Mouse (Mus musculus): ENCODE measurements around the gene Uspl1. TPM values are rescaled to one million over a fixed set of nuclear protein-coding genes. Genes with fewer than 3 reads are reported as not detected.

The Uspl1 gene
- polyA plus RNA-seq, 2 experiments: 8.9 to 18.6 TPM

GRCm38 (mm10) chr5:149174527-149174926 lies 9.6 kb upstream of the Uspl1 start:
- Histone ChIP-seq H3K36me3 (replicated peaks; ENCODE audit: control insufficient read depth, insufficient read depth, low read depth) (no peaks in the 10 kb centered on the region), H3K4me2 (ENCODE audit: low read depth) (no peak overlapping the region), H3K9ac (replicated peaks) (no peak overlapping the region), H3K27ac (no peak overlapping the region), H3K9me3 (ENCODE audit: control insufficient read depth, low read length) (no peaks in the 10 kb centered on the region), H3K27me3 (ENCODE audit: control insufficient read depth, insufficient read depth, low read length) (no peaks in the 10 kb centered on the region), H3K4me3 (ENCODE audit: insufficient read depth in 1 of 2, low read depth in 2 of 2, low read length in 2 of 2) (no peak overlapping the region), H3K4me1 (replicated peaks; ENCODE audit: control insufficient read depth in 2 of 2, insufficient read depth in 2 of 2, low read length in 1 of 2) (peaks cover 0 to 3% of the 10 kb centered on the region in 2 experiments; a peak in 2 of 4 replicates)
- ATAC-seq (ENCODE audit: insufficient read depth) (no peak), DNase-seq (ENCODE audit: low read depth in 3 of 3, low spot score in 3 of 3) (no peak)
- no peak for TF ChIP-seq EP300 (IDR thresholded peaks at IDR 0.05; ENCODE audit: low read depth)
- no peak for TF ChIP-seq CTCF (IDR thresholded peaks at IDR 0.05; ENCODE audit: low read depth)
- WGBS (ENCODE audit: insufficient replicate concordance): 73% methylated on average over 7 of the region's 7 CpGs

GRCm38 (mm10) chr5:149175736-149176135 lies 8.4 kb upstream of the Uspl1 start:
- Histone ChIP-seq H3K9me3 (ENCODE audit: control insufficient read depth, low read length) (no peaks in the 10 kb centered on the region), H3K9ac (replicated peaks) (no peak overlapping the region), H3K36me3 (replicated peaks; ENCODE audit: control insufficient read depth, insufficient read depth, low read depth) (no peaks in the 10 kb centered on the region), H3K27me3 (ENCODE audit: control insufficient read depth, insufficient read depth, low read length) (no peaks in the 10 kb centered on the region), H3K4me2 (ENCODE audit: low read depth) (no peak overlapping the region), H3K4me1 (replicated peaks; ENCODE audit: control insufficient read depth in 2 of 2, insufficient read depth in 2 of 2, low read length in 1 of 2) (peaks cover 0 to 3% of the 10 kb centered on the region in 2 experiments; a peak in 2 of 4 replicates), H3K27ac (no peak overlapping the region), H3K4me3 (ENCODE audit: insufficient read depth in 1 of 2, low read depth in 2 of 2, low read length in 2 of 2) (no peak overlapping the region)
- DNase-seq (ENCODE audit: low read depth in 3 of 3, low spot score in 3 of 3) (no peak), ATAC-seq (ENCODE audit: insufficient read depth) (no peak)
- 78% methylated on average over 6 of the region's 6 CpGs for WGBS (ENCODE audit: insufficient replicate concordance)
- TF ChIP-seq EP300 (IDR thresholded peaks at IDR 0.05; ENCODE audit: low read depth) (no peak), CTCF (IDR thresholded peaks at IDR 0.05; ENCODE audit: low read depth) (no peak)

- H3K27ac ChIP-seq: no peak overlapping the region
- TF ChIP-seq EP300 (IDR thresholded peaks at IDR 0.05; ENCODE audit: low read depth) (no peak), CTCF (IDR thresholded peaks at IDR 0.05; ENCODE audit: low read depth) (no peak)
- no peaks in the 10 kb centered on the region for H3K27me3 ChIP-seq (ENCODE audit: control insufficient read depth, insufficient read depth, low read length)
- 72% methylated on average over 5 of the region's 5 CpGs for WGBS (ENCODE audit: insufficient replicate concordance)
- H3K4me2 ChIP-seq (ENCODE audit: low read depth): no peak overlapping the region
- ATAC-seq (ENCODE audit: insufficient read depth): no peak
- H3K4me1 ChIP-seq (replicated peaks; ENCODE audit: control insufficient read depth in 2 of 2, insufficient read depth in 2 of 2, low read length in 1 of 2): peaks cover 4 to 5% of the 10 kb centered on the region in 2 experiments; a peak in 3 of 4 replicates
- no peaks in the 10 kb centered on the region for H3K9me3 ChIP-seq (ENCODE audit: control insufficient read depth, low read length)
- H3K9ac ChIP-seq (replicated peaks): no peak overlapping the region
- H3K4me3 ChIP-seq (ENCODE audit: insufficient read depth in 1 of 2, low read depth in 2 of 2, low read length in 2 of 2): no peak overlapping the region
- no peaks in the 10 kb centered on the region for H3K36me3 ChIP-seq (replicated peaks; ENCODE audit: control insufficient read depth, insufficient read depth, low read depth)
- DNase-seq (ENCODE audit: low read depth in 3 of 3, low spot score in 3 of 3): no peak
Measured at GRCm38 (mm10) chr5:149178095-149178494, 6.1 kb upstream of the Uspl1 start.

GRCm38 (mm10) chr5:149179826-149180225 lies 4.3 kb upstream of the Uspl1 start:
- no peaks in the 10 kb centered on the region for H3K36me3 ChIP-seq (replicated peaks; ENCODE audit: control insufficient read depth, insufficient read depth, low read depth)
- ATAC-seq (ENCODE audit: insufficient read depth) (no peak), DNase-seq (ENCODE audit: low read depth in 3 of 3, low spot score in 3 of 3) (no peak)
- no peaks in the 10 kb centered on the region for H3K9me3 ChIP-seq (ENCODE audit: control insufficient read depth, low read length)
- peaks cover 4 to 5% of the 10 kb centered on the region in 2 experiments; a peak in 3 of 4 replicates for H3K4me1 ChIP-seq (replicated peaks; ENCODE audit: control insufficient read depth in 2 of 2, insufficient read depth in 2 of 2, low read length in 1 of 2)
- H3K27me3 ChIP-seq (ENCODE audit: control insufficient read depth, insufficient read depth, low read length): no peaks in the 10 kb centered on the region
- H3K27ac ChIP-seq: no peak overlapping the region
- no peak overlapping the region for H3K9ac ChIP-seq (replicated peaks)
- H3K4me2 ChIP-seq (ENCODE audit: low read depth): no peak overlapping the region
- TF ChIP-seq EP300 (IDR thresholded peaks at IDR 0.05; ENCODE audit: low read depth): no peak
- no peak for TF ChIP-seq CTCF (IDR thresholded peaks at IDR 0.05; ENCODE audit: low read depth)
- 80% methylated on average over 3 of the region's 3 CpGs for WGBS (ENCODE audit: insufficient replicate concordance)
- H3K4me3 ChIP-seq (ENCODE audit: insufficient read depth in 1 of 2, low read depth in 2 of 2, low read length in 2 of 2): no peak overlapping the region

GRCm38 (mm10) chr5:149182186-149182870 lies 1.8 kb upstream of the Uspl1 start:
- Histone ChIP-seq H3K4me1 (replicated peaks; ENCODE audit: control insufficient read depth in 2 of 2, insufficient read depth in 2 of 2, low read length in 1 of 2) (peaks cover 14 to 16% of the 10 kb centered on the region in 2 experiments), H3K27me3 (ENCODE audit: control insufficient read depth, insufficient read depth, low read length) (no peaks in the 10 kb centered on the region), H3K4me3 (ENCODE audit: insufficient read depth in 1 of 2, low read depth in 2 of 2, low read length in 2 of 2) (no peak overlapping the region; a peak in 1 of 4 replicates), H3K9me3 (ENCODE audit: control insufficient read depth, low read length) (no peaks in the 10 kb centered on the region), H3K27ac (no peak overlapping the region), H3K36me3 (replicated peaks; ENCODE audit: control insufficient read depth, insufficient read depth, low read depth) (no peaks in the 10 kb centered on the region), H3K4me2 (ENCODE audit: low read depth) (peak overlapping the region; percentile 79), H3K9ac (replicated peaks) (no peak overlapping the region)
- TF ChIP-seq EP300 (IDR thresholded peaks at IDR 0.05; ENCODE audit: low read depth) (no peak), CTCF (IDR thresholded peaks at IDR 0.05; ENCODE audit: low read depth) (no peak)
- WGBS (ENCODE audit: insufficient replicate concordance): 69% methylated on average over 5 of the region's 5 CpGs
- no peak for DNase-seq (ENCODE audit: low read depth in 3 of 3, low spot score in 3 of 3)
- no peak for ATAC-seq (ENCODE audit: insufficient read depth)

Data from liver, embryonic 14.5 days (tissue).